Mouse (Mus musculus): ENCODE measurements around the gene Mtrex. TPM values are rescaled to one million over a fixed set of nuclear protein-coding genes. Genes with fewer than 3 reads are reported as not detected.

Mtrex gene
- 10 to 100 TPM; 74.0 to 78.6 TPM for polyA plus RNA-seq (2017; shearing (Covaris generic))

DNA sequence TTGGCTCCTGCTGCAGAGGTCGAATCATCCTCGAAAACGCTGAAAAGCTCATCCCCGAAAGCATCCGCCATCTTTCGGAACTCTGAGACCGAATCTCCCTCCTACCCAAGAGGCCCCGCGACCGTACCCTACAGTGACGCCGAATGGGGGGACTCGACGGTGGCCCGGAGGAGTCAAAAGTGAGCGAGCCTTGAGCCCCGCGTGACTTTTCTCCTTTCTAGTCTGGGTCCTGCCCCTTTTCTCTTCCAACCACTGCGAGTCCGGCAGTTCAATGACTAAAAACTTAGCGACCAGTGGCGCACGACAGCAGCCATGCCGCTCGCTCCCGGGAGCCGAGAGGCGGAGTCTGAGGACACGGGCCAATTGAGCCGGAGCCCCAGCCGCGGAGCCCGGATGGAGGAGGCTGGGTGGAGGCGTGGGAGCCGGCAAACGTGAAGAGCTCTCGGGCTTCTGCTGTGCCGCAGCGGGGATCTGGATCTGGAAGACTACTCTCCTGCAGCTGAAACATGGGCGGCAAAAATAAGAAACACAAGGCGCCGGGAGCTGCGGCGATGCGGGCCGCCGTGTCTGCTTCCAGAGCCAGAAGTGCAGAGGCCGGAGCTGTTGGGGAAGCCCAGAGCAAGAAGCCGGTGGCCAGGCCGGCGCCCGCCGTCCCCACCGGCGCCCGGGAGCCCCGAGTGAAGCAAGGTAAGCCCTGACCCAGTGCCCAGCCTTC is at the start of gene Mtrex, which contains the start of gene Dhx29:
TSS of gene Mtrex (minus strand) at position 112 of the 715 bp plus-strand sequence.
TSS of gene Dhx29 (plus strand) at position 168 of the 715 bp plus-strand sequence.

Other genes with a start within 250 kb of the Mtrex start
- 1 to 10 TPM; 2.4 to 4.9 TPM for gene Plpp1, start 126.6 kb downstream of the Mtrex start, polyA plus RNA-seq (2017; shearing (Covaris generic))
- 10 to 100 TPM; 32.2 to 34.8 TPM for gene Dhx29, start 56 bp upstream of the Mtrex start, polyA plus RNA-seq (2017; shearing (Covaris generic))
- gene Ccno, start 60.4 kb upstream of the Mtrex start, polyA plus RNA-seq (2017; shearing (Covaris generic)): under 1 TPM; 0.11 to 0.44 TPM
- 1 to 10 TPM in 1 of 2 experiments, not detected in 1; 1.3 TPM for gene Mcidas, start 66.4 kb upstream of the Mtrex start, polyA plus RNA-seq (2017; shearing (Covaris generic))
- not detected for gene Cdc20b, start 107.7 kb upstream of the Mtrex start, polyA plus RNA-seq (2017; shearing (Covaris generic))
- under 1 TPM in 1 of 2 experiments, not detected in 1; 0.27 TPM for gene Gpx8, start 119.0 kb upstream of the Mtrex start, polyA plus RNA-seq (2017; shearing (Covaris generic))
- 1 to 10 TPM in 1 of 2 experiments, under 1 TPM in 1; 0.24 to 1.2 TPM for gene Gzma, start 173.6 kb upstream of the Mtrex start, polyA plus RNA-seq (2017; shearing (Covaris generic))

All from inflammation-experienced regulatory T-cells (primary cell).